Mouse (Mus musculus): ENCODE measurements at regions not wholly inside any gene's neighbourhood (a gene's known extent, or its start where the extent isn't known, plus 50 kb on each side); places are given as distances from the start of the nearest gene placed in this dataset.

- DNase-seq = no peak
These were observed 54.2 kb downstream of the Gjd2 start for GRCm38 (mm10) chr2:113959025-113959767.

DNA sequence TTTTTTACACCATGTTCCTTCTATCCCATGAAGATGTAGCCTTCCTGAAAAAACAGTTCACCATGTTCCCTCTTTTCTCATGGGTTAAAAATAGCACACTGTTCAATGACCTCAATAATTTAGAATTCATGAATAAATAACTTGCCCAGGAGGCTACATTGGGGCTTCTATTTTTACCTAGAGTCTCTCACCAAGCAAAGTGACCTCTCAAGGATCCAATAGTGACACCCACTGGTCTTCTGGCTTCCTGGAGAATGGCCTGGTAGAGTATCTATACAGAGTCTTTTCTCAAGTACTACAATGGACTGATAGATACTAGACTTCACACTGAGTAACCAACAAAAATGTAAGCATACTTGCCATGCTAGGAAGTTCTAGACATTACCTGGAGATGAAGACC is 60.9 kb downstream of the Gjd2 start:
- DNase-seq = no peak

DNA sequence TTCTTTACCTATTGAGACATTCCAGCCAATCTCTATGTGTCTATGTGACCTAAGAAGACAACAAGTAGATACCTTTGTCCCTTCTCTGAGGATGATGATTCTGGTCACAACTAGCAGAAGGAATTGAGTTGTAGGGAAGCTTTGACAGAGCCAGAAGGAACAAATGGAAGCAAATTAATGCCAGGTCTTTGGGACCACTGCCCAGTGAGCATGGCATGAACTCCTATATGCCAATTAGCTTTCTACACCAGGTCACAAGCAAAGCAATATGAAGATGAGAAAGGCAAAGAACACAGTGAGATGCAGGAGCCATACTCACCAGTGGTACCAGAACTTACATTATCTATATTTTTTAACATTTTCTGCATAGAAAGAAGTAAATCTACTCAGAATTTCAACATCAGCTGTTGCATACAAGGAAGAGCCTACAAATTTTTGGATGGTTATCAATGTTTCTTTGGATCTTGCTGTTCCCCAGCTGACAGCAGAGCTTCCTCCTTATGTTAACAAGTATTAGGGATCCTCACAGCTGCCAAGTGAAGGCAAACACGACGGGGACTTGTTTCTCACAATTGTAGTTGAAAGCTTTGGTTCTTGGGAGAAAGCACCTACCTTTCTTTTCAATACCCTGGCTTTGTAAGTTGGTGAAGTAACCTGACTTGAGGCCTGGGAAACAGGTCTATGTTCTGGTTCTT is 64.0 kb downstream of the Gjd2 start:
- no peak for DNase-seq

GRCm38 (mm10) chr2:113931689-113932088 is 81.7 kb downstream of the Gjd2 start:
- no peak for DNase-seq

DNA sequence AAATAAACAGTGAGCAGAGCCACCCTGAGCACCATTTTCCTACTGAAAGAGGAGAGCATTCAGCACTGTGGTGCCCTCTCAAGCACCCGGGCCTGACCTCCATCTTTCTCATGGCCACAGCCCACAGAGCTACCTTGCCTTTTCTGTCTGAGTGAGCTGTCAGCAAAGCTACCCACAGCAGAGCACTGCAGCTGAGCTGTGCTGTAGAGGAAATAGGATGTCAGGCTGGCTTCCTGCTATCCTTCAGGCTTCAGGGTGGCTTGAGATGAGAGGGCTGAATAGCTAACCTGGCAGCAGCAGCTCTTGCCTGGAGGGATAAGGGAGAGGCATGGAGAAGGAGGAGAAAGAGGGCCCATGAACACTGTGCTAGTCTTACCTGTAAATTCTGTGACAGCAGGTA is 82.5 kb downstream of the Gjd2 start:
- no peak for DNase-seq

DNA sequence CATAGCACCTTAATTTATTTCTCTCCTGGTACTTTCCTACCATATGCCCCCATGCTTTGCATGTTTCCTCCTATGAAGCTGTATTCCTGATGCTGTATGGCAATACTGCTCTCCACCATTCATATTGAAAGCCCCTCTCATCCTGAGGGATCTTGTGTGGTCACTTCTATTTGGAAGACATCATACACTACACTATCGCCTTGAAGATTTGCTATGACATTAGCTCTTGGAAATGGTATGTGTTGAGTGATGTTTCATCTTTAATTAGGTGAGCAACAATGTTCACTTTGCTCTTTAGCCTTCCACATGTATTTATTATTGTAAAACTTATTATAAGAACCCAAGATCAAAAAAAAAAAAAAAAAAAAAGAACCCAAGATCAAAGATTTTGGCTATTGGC is 81.2 kb upstream of the Arhgap11a start:
- no peak for DNase-seq

- no peak for DNase-seq
These were observed 75.7 kb upstream of the Arhgap11a start for GRCm38 (mm10) chr2:113924138-113924537.

DNA sequence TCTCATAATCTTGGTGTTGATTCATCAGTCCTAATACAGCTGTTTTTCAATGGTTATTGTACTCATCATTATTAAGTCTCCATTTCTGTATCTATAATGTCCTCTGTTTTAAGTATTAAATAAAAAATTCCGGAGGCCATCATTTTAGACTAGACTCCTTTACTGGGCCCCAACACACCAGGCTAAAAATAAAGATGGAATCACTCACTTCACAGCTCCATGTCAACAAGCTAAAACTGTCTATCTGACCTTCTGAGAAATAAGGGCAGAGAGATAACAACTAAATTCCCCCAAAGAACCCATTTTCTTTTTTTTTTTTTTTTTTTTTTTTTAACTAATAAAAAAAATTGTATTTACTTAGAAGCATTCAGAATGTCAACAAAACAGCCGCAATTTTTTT is 70.5 kb upstream of the Arhgap11a start:
- DNase-seq = no peak

DNA sequence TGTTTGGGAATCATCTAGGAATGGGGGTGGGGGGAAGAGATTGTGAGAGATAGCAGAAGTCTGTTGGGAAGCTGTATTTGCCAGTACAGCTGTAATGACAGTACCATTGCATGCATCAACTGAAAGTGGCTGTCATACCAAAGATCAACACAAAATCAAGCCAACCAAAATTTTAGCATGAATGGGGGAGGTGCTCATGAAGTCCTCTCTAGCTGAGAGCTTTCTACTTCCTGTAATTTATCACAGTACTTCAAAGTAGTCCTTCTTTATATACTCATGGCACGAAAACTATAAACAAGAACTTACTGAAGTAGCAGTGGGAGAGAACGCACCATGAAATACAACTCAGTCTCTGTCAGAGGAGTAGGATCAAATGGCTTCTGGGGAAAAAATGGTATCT is 65.8 kb upstream of the Arhgap11a start:
- DNase-seq = no peak

DNA sequence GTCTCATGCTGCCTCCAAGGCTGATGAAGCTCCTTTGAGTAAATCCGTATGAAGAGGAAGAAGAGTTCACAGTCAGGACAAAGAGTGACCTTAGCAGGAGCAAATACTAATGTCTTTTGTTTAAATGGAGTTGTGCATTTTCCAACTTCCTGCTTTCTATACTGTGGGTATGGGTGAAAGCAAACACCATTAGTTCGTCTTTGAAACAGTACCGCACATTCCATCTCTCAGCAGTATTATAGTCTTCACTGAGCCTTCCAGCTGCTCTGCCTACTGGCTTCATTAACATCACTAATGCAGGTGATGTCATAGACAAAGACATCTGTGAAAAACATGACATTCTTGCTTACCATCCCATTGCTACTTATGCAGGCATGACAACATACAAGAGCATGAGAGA is 62.7 kb upstream of the Arhgap11a start:
- no peak for DNase-seq

DNA sequence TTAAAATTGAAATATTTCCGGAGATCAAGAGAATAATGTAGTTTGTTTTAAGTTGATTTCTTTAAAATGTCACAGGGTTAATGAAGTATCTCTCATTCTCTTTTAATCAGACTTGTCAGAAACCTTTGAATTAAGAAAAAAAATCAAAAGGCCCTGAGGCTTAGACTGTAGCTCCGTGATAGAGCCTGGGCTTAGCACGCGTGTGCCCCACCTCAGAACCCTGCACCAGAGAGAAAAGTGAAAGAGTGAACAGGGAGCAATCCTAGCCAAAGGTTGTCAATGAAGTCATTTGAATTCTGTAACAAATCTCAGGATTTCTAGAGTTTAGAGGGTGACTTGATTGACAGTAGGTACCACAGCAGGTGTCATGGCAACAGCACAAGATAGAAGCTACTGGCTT is 61.0 kb upstream of the Arhgap11a start:
- DNase-seq = no peak

DNA sequence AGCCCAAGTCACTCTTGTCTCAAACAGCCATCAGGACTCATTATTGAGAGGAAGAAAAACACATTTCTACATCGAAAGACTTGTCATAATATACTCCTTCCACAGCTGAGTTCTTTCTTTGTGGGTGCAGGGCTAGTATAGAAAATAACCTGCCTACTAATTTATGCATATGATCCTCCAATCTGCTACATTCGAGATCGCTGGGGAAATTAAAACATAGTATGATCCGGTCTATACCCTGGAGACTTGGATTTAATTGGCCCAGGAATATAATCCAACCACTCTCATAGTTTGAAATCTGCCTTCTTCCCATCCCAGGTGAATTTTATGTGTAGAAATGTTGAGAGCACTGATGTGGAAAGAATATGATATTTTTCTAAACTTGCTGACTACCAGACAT is 60.2 kb upstream of the Arhgap11a start:
- DNase-seq = no peak

GRCm38 (mm10) chr2:113904414-113904813 is 56.0 kb upstream of the Arhgap11a start:
- DNase-seq = no peak

DNA sequence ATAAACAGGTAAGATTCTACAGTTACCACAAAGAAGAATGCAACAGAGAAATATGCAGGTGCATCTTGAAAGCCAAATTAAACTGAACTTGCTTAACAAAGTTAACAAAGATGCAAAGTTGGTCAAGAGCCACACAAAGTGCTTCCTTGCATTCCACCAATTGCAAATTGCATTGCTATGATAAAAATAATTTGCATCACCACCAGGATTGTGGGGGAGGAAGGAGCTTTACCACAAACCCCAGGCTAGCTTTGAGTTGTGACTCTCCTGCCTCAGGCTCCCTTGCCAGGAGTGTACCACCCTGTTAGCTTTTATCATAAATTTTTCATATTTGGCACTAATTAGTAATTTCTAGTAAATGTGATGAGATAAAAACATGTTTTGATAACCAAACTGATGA is 55.4 kb upstream of the Arhgap11a start:
- DNase-seq = no peak

GRCm38 (mm10) chr2:113903006-113903545 is 54.6 kb upstream of the Arhgap11a start:
- no peak for DNase-seq

GRCm38 (mm10) chr2:113902406-113902805 is 53.9 kb upstream of the Arhgap11a start:
- peak; percentile 62 for DNase-seq

DNA sequence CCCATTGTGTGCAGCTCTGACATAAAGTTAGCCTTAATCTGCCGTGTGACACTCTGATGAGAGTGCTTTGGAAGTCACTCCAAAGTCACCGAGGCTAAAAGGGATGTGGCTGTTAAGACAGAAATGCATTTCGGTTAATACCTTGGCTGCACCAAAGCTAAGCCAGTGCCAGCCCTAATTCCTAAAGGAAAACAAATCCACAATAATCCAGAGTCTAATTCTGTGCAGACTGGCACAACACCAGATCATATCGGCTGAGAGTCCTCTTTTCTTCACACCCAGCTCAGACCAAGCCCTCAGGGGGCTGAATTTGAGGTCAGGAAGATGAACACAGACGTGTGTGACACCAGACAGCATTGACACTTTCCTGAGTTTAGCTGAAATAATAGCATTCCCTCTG is 52.0 kb upstream of the Arhgap11a start:
- no peak for DNase-seq

- no peak for DNase-seq
These were observed 50.3 kb upstream of the Arhgap11a start for GRCm38 (mm10) chr2:113898747-113899146.
